Mouse (Mus musculus): ENCODE data around the gene Pappa2. TPM values are rescaled to one million over a fixed set of nuclear protein-coding genes. Genes with fewer than 3 reads are reported as not detected.

The Pappa2 gene
- polyA plus RNA-seq, 1 experiment from 2014 or later, result 0.18 TPM

DNA sequence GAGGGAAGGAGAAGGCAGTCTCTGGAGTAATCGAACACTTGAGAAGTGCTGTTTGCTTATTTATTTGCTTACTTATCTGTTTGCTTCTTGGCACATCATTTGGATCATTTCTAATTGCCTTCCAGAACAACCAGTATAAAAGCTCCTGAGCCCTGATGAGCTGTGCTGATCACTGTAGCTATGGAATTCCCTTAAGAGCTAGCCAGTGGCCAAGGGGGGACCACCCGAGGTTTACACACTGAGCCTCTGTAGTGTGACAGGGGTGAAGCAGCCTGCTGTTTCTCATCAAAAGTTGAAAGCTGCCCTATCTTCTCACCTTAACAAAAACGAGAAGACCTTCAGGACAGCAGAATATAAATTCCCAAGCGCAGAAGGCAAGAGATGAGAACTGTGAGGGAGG lies 35.4 kb downstream of the Pappa2 start:
- Histone ChIP-seq H3K4me2 (no peak overlapping the region), H3K36me3 (no peaks in the 10 kb centered on the region), H3K4me1 (no peaks in the 10 kb centered on the region), H3K9me3 (replicated peaks) (no peaks in the 10 kb centered on the region), H3K27ac (no peak overlapping the region), H3K9ac (no peak overlapping the region), H3K27me3 (replicated peaks) (no peaks in the 10 kb centered on the region), H3K4me3 (no peak overlapping the region)
- 44% methylated on average over 4 of the region's 4 CpGs for WGBS (ENCODE audit: insufficient replicate concordance)
- no peak for ATAC-seq

DNA sequence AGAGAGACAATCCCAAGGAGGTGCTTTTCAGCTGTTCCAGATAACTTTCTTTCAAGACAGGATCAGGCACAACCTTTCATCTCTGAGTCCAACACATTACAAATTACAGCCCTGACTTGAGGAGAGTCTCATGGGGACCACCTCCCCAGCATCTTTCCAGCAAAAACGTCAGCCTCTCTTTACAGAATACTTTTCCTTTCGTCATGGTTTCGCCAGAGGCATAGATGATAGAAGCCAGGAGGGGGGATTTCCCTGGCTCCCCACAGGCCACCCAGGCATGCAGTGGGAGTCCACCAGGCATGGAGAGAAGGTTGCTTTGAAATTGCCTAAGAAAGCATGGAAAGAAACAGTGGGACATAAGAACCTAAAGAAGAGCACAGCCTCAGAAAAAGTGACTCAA lies 37.4 kb downstream of the Pappa2 start:
- Histone ChIP-seq H3K27ac (no peak overlapping the region), H3K9ac (no peak overlapping the region), H3K4me3 (no peak overlapping the region), H3K9me3 (replicated peaks) (no peaks in the 10 kb centered on the region), H3K4me1 (no peaks in the 10 kb centered on the region), H3K27me3 (replicated peaks) (no peaks in the 10 kb centered on the region), H3K36me3 (no peaks in the 10 kb centered on the region), H3K4me2 (no peak overlapping the region)
- ATAC-seq, result no peak
- 60% methylated on average over 3 of the region's 3 CpGs for WGBS (ENCODE audit: insufficient replicate concordance)

- H3K4me2 ChIP-seq, result no peak overlapping the region
- no peaks in the 10 kb centered on the region for H3K4me1 ChIP-seq
- no peaks in the 10 kb centered on the region for H3K27me3 ChIP-seq (replicated peaks)
- no peaks in the 10 kb centered on the region for H3K9me3 ChIP-seq (replicated peaks)
- no peak overlapping the region for H3K4me3 ChIP-seq
- no peak overlapping the region for H3K9ac ChIP-seq
- no peak overlapping the region for H3K27ac ChIP-seq
- no peaks in the 10 kb centered on the region for H3K36me3 ChIP-seq
- 65% methylated on average over 3 of the region's 3 CpGs for WGBS (ENCODE audit: insufficient replicate concordance)
- no peak for ATAC-seq
Observed at GRCm38 (mm10) chr1:158940966-158941365, 39.3 kb downstream of the Pappa2 start.

- Histone ChIP-seq H3K4me2 (no peak overlapping the region), H3K9me3 (replicated peaks) (no peaks in the 10 kb centered on the region), H3K27me3 (replicated peaks) (no peaks in the 10 kb centered on the region), H3K36me3 (no peaks in the 10 kb centered on the region), H3K4me1 (no peaks in the 10 kb centered on the region), H3K9ac (no peak overlapping the region), H3K4me3 (no peak overlapping the region), H3K27ac (no peak overlapping the region)
- ATAC-seq, result no peak
- WGBS (ENCODE audit: insufficient replicate concordance), result 72% methylated on average over 3 of the region's 3 CpGs
Observed at GRCm38 (mm10) chr1:158934447-158934846, 45.8 kb downstream of the Pappa2 start.

GRCm38 (mm10) chr1:158931202-158931827 lies 49.0 kb downstream of the Pappa2 start:
- Histone ChIP-seq H3K4me1 (no peaks in the 10 kb centered on the region), H3K9me3 (replicated peaks) (no peaks in the 10 kb centered on the region), H3K36me3 (no peaks in the 10 kb centered on the region), H3K27me3 (replicated peaks) (no peaks in the 10 kb centered on the region), H3K4me3 (no peak overlapping the region), H3K27ac (no peak overlapping the region), H3K4me2 (no peak overlapping the region), H3K9ac (no peak overlapping the region)
- 81% methylated on average over 6 of the region's 6 CpGs for WGBS (ENCODE audit: insufficient replicate concordance)
- ATAC-seq, result no peak

GRCm38 (mm10) chr1:158929369-158929768 lies 50.9 kb downstream of the Pappa2 start:
- Histone ChIP-seq H3K27me3 (replicated peaks) (no peaks in the 10 kb centered on the region), H3K36me3 (no peaks in the 10 kb centered on the region), H3K9ac (no peak overlapping the region), H3K9me3 (replicated peaks) (no peaks in the 10 kb centered on the region), H3K4me1 (no peaks in the 10 kb centered on the region), H3K4me3 (no peak overlapping the region), H3K4me2 (no peak overlapping the region), H3K27ac (no peak overlapping the region)
- ATAC-seq, result no peak
- 59% methylated on average over 3 of the region's 3 CpGs for WGBS (ENCODE audit: insufficient replicate concordance)

DNA sequence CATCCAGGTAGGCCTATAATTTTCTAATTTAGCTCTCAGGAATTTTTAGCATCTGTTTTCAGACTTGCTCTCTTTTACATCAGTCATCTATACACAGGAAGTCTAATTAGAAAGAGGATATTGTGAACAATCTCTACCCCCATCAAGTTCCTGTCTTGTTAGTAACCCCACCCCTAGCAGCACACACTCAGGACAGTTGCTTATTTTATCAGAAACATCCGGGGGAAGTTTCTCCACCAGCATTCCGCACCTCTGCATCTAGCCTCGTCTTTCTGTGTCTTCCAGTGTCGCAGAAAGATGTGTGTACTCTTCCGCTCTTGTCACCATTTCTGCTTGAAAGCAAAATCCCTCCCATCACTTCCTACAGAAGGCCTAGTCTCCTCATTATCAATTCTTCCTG lies 59.8 kb downstream of the Pappa2 start:
- no peak overlapping the region for H3K9ac ChIP-seq
- ATAC-seq, result no peak
- no peak overlapping the region for H3K4me2 ChIP-seq
- no peaks in the 10 kb centered on the region for H3K27me3 ChIP-seq (replicated peaks)
- no peak overlapping the region for H3K4me3 ChIP-seq
- H3K9me3 ChIP-seq (replicated peaks), result no peaks in the 10 kb centered on the region
- H3K36me3 ChIP-seq, result no peaks in the 10 kb centered on the region
- H3K4me1 ChIP-seq, result no peaks in the 10 kb centered on the region
- no peak overlapping the region for H3K27ac ChIP-seq
- WGBS (ENCODE audit: insufficient replicate concordance), result 52% methylated on average over 5 of the region's 5 CpGs

- WGBS (ENCODE audit: insufficient replicate concordance), result 43% methylated on average over 3 of the region's 3 CpGs
Observed at GRCm38 (mm10) chr1:158918890-158919289, 61.4 kb downstream of the Pappa2 start.

GRCm38 (mm10) chr1:158917067-158917466 lies 63.2 kb downstream of the Pappa2 start:
- H3K4me3 ChIP-seq, result no peak overlapping the region
- H3K27me3 ChIP-seq (replicated peaks), result no peaks in the 10 kb centered on the region
- 64% methylated on average over 3 of the region's 3 CpGs for WGBS (ENCODE audit: insufficient replicate concordance)
- H3K9ac ChIP-seq, result no peak overlapping the region
- no peaks in the 10 kb centered on the region for H3K4me1 ChIP-seq
- H3K36me3 ChIP-seq, result no peaks in the 10 kb centered on the region
- ATAC-seq, result no peak
- no peak overlapping the region for H3K27ac ChIP-seq
- H3K9me3 ChIP-seq (replicated peaks), result no peaks in the 10 kb centered on the region
- H3K4me2 ChIP-seq, result no peak overlapping the region

More at GRCm38 (mm10) chr1:158918890-158919289, 61.4 kb downstream of the Pappa2 start:
- no peak overlapping the region for H3K27ac ChIP-seq
- no peak overlapping the region for H3K4me3 ChIP-seq
- H3K4me2 ChIP-seq, result no peak overlapping the region
- ATAC-seq, result no peak
- no peaks in the 10 kb centered on the region for H3K36me3 ChIP-seq
- no peak overlapping the region for H3K9ac ChIP-seq
- no peaks in the 10 kb centered on the region for H3K4me1 ChIP-seq
- H3K27me3 ChIP-seq (replicated peaks), result no peaks in the 10 kb centered on the region
- no peaks in the 10 kb centered on the region for H3K9me3 ChIP-seq (replicated peaks)

GRCm38 (mm10) chr1:158915592-158915991 lies 64.7 kb downstream of the Pappa2 start:
- Histone ChIP-seq H3K9ac (no peak overlapping the region), H3K4me2 (no peak overlapping the region), H3K36me3 (no peaks in the 10 kb centered on the region), H3K4me1 (no peaks in the 10 kb centered on the region), H3K9me3 (replicated peaks) (no peaks in the 10 kb centered on the region), H3K27me3 (replicated peaks) (no peaks in the 10 kb centered on the region), H3K27ac (no peak overlapping the region), H3K4me3 (no peak overlapping the region)
- WGBS (ENCODE audit: insufficient replicate concordance), result 84% methylated on average over 5 of the region's 5 CpGs
- ATAC-seq, result no peak

DNA sequence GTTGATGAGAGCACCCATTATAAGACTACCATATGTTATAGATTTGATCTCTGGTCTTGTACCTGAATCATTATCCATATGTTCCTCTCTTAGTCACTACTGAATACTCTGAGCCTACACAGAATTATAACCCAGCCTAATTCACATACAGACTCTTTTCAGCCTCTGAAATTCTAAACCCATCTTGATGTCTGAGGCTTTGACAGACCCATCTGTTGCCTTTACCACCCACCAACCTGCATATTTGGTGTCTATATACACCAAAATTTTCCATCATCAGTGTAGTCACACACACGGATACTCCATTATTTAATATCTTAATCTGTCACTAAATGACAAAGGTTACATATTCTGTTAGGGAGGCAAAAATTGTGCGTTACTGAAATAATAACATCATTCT lies 69.6 kb downstream of the Pappa2 start:
- Histone ChIP-seq H3K9ac (no peak overlapping the region), H3K4me3 (no peak overlapping the region), H3K4me2 (no peak overlapping the region), H3K27ac (no peak overlapping the region), H3K36me3 (no peaks in the 10 kb centered on the region), H3K27me3 (replicated peaks) (no peaks in the 10 kb centered on the region), H3K9me3 (replicated peaks) (0 out of 2 replicates have a peak, but pooled peaks cover 4% of the 10 kb centered on the region), H3K4me1 (no peaks in the 10 kb centered on the region)
- no peak for ATAC-seq
- WGBS (ENCODE audit: insufficient replicate concordance), result 65% methylated on average over 2 of the region's 2 CpGs

DNA sequence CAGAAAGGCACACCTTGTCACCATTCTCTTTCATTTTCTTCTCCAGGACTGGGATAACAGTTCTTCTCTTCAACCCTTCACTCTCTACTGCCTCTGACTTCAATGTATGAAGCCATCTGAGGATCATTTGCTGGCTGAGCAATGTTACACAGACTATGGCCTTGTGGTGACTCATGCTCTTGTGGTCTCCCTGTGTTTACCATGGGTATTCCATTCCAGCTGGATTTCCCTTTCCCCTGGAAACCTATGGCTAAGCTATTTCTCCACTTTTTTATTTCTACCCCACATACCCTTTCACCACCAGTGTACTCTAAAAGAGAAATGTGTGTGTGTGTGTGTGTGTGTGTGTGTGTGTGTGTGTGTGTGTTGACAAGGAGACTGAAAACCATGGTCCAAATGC lies 83.0 kb downstream of the Pappa2 start:
- Histone ChIP-seq H3K27me3 (replicated peaks) (no peaks in the 10 kb centered on the region), H3K4me3 (no peak overlapping the region), H3K4me2 (no peak overlapping the region), H3K4me1 (no peaks in the 10 kb centered on the region), H3K27ac (no peak overlapping the region), H3K9me3 (replicated peaks) (no peaks in the 10 kb centered on the region), H3K36me3 (no peaks in the 10 kb centered on the region), H3K9ac (no peak overlapping the region)
- no peak for ATAC-seq

GRCm38 (mm10) chr1:158894441-158894840 lies 85.8 kb downstream of the Pappa2 start:
- H3K4me2 ChIP-seq, result no peak overlapping the region

More at GRCm38 (mm10) chr1:158894441-158894840, 85.8 kb downstream of the Pappa2 start:
- no peaks in the 10 kb centered on the region for H3K36me3 ChIP-seq
- ATAC-seq, result no peak
- 72% methylated on average over 6 of the region's 6 CpGs for WGBS (ENCODE audit: insufficient replicate concordance)
- no peaks in the 10 kb centered on the region for H3K9me3 ChIP-seq (replicated peaks)
- no peak overlapping the region for H3K9ac ChIP-seq
- H3K4me3 ChIP-seq, result no peak overlapping the region
- no peaks in the 10 kb centered on the region for H3K4me1 ChIP-seq
- H3K27ac ChIP-seq, result no peak overlapping the region
- H3K27me3 ChIP-seq (replicated peaks), result no peaks in the 10 kb centered on the region
